Mouse (Mus musculus): ENCODE results near the gene Psmg4. TPM values are rescaled to one million over a fixed set of nuclear protein-coding genes. Genes with fewer than 3 reads are reported as not detected.
A peak's percentile ranks its signal among the peaks of the same experiment; 100 is the strongest.

Gene Psmg4
- 64.3 and 72.7 TPM in 2 replicates for polyA plus RNA-seq (2015; fragmentation: Nextera tagmentation; extraction: Ambion mirVana)

DNA sequence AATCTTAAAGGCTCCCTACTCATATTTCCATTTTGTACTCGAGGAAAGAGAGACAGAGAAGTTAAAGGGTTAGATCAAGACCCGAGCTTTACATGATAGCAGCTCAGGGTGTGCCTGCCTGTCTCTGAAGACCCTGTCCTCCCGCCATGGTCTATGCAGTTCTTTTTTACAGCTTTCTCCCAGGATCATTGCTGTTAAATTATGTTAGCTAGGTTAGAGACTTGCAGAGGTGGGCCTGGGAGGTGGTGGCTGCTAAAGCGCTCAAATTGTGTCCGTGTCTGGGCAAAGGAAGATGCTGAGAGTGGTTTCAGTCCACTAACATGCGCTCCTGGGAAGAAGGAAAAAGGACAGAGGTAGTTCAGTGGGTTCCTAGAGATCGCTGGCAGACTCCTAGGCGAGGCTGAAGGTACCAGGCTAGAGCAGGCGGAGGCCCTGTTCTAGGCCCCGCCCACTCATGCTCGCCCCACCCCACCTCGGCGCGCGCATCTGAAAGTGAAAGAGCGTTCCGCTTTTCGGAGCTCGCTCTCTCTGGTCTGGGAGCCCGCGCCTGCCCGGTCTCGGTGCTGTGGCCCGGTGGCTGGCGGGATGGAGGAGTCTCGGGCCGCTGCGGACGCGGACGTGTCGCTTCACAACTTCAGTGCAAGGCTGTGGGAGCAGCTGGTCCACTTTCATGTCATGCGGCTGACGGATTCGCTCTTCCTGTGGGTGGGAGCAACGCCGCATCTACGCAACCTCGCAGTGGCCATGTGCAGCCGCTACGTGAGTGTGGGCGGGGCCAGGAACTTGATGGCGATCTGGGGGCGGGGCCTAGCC is at the start of gene Psmg4:
Gene Psmg4 (plus strand): TSS at position 474 of the 813 bp plus-strand sequence.
- H3K4me1 ChIP-seq = peaks cover 16% of the 10 kb centered on the region
- 2% methylated on average over 44 of the region's 44 CpGs for WGBS

DNA sequence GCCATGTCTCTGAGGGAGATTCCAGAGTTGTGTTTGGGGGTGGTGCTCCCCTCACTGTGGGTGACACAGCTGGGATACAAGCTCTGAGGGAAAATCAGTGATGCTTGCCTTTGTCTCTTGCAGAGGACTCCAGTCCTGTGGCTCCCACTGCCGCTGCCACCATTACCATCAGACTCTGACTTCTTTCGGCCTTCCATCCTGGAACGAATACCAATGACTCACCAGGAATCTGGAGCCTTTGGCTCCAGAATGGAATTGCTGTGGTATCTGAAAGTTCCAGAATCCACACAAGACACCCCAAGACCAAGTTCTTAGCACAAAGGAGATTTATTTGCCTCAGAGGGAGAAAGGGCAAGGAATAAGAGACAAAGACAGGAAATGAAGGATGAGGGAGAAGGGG is 49.7 kb upstream of the Psmg4 start:
- no peaks in the 10 kb centered on the region for H3K9me3 ChIP-seq
- H3K27ac ChIP-seq = no peak overlapping the region
- H3K4me2 ChIP-seq = no peak overlapping the region
- H3K27me3 ChIP-seq = no peaks in the 10 kb centered on the region
- H3K9ac ChIP-seq = no peak overlapping the region
- no peak overlapping the region for H3K4me3 ChIP-seq
- ATAC-seq (ENCODE audit: borderline replicate concordance, extremely low read depth, low FRiP score, low TSS enrichment) = no peak
- H3K4me1 ChIP-seq = no peaks in the 10 kb centered on the region
- WGBS = 90% methylated on average over 3 of the region's 3 CpGs
- no peaks in the 10 kb centered on the region for H3K36me3 ChIP-seq

More for the DNA sequence above, at the start of gene Psmg4:
- Histone ChIP-seq H3K9ac (peak within 1 kb of the TSS; percentile 79), H3K9me3 (no peaks in the 10 kb centered on the region), H3K36me3 (peaks cover 9% of the 10 kb centered on the region), H3K4me2 (peak within 1 kb of the TSS; percentile 82), H3K27me3 (no peaks in the 10 kb centered on the region), H3K4me3 (peak within 1 kb of the TSS; percentile 92), H3K27ac (peak within 1 kb of the TSS; percentile 97)
- peak; percentile 96 for ATAC-seq (ENCODE audit: borderline replicate concordance, extremely low read depth, low FRiP score, low TSS enrichment)

GRCm38 (mm10) chr13:34114654-34115053 is 48.1 kb upstream of the Psmg4 start:
- H3K9ac ChIP-seq = no peak overlapping the region
- H3K36me3 ChIP-seq = no peaks in the 10 kb centered on the region
- 81% methylated on average over 4 of the region's 4 CpGs for WGBS
- H3K9me3 ChIP-seq = no peaks in the 10 kb centered on the region
- H3K27me3 ChIP-seq = no peaks in the 10 kb centered on the region
- ATAC-seq (ENCODE audit: borderline replicate concordance, extremely low read depth, low FRiP score, low TSS enrichment) = no peak
- H3K4me2 ChIP-seq = no peak overlapping the region
- H3K27ac ChIP-seq = no peak overlapping the region
- H3K4me3 ChIP-seq = no peak overlapping the region
- no peaks in the 10 kb centered on the region for H3K4me1 ChIP-seq

GRCm38 (mm10) chr13:34116508-34116907 is 46.3 kb upstream of the Psmg4 start:
- no peaks in the 10 kb centered on the region for H3K9me3 ChIP-seq
- H3K4me3 ChIP-seq = no peak overlapping the region
- no peak overlapping the region for H3K9ac ChIP-seq
- no peaks in the 10 kb centered on the region for H3K27me3 ChIP-seq
- WGBS = 69% methylated on average over 6 of the region's 6 CpGs
- H3K4me2 ChIP-seq = no peak overlapping the region
- no peak overlapping the region for H3K27ac ChIP-seq
- ATAC-seq (ENCODE audit: borderline replicate concordance, extremely low read depth, low FRiP score, low TSS enrichment) = no peak
- H3K4me1 ChIP-seq = no peaks in the 10 kb centered on the region
- no peaks in the 10 kb centered on the region for H3K36me3 ChIP-seq

- Histone ChIP-seq H3K9ac (no peak overlapping the region), H3K4me3 (no peak overlapping the region), H3K4me1 (no peaks in the 10 kb centered on the region), H3K27ac (no peak overlapping the region), H3K9me3 (no peaks in the 10 kb centered on the region), H3K27me3 (no peaks in the 10 kb centered on the region), H3K36me3 (no peaks in the 10 kb centered on the region), H3K4me2 (no peak overlapping the region)
- 62% methylated on average over 4 of the region's 4 CpGs for WGBS
- ATAC-seq (ENCODE audit: borderline replicate concordance, extremely low read depth, low FRiP score, low TSS enrichment) = no peak
Measured at GRCm38 (mm10) chr13:34118816-34119215, 43.9 kb upstream of the Psmg4 start.

DNA sequence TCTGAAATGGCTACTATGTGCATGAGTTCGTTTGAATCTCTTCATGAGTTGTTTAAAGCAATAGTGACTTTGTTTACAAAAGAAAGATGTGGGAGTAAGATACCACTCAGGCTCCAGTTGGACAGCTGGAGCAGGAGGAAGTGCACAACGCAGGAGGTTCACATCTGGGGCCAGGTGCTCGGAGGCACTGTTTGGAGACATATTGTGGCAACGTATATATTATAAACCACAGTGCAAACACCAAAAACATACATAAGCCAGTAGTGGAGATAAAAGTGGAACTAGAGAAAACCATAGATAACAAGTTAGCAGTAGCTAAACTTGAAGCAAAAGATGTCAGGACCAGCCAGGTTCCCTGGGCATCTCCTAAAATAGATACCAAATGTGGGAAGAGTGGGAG is 43.4 kb upstream of the Psmg4 start:
- H3K9me3 ChIP-seq = no peaks in the 10 kb centered on the region
- 24% methylated on average over 4 of the region's 4 CpGs for WGBS
- H3K36me3 ChIP-seq = no peaks in the 10 kb centered on the region

GRCm38 (mm10) chr13:34120536-34120935 is 42.2 kb upstream of the Psmg4 start:
- no peaks in the 10 kb centered on the region for H3K9me3 ChIP-seq
- H3K4me3 ChIP-seq = no peak overlapping the region
- no peak for ATAC-seq (ENCODE audit: borderline replicate concordance, extremely low read depth, low FRiP score, low TSS enrichment)
- H3K36me3 ChIP-seq = no peaks in the 10 kb centered on the region
- H3K4me1 ChIP-seq = no peaks in the 10 kb centered on the region
- no peak overlapping the region for H3K27ac ChIP-seq
- H3K27me3 ChIP-seq = no peaks in the 10 kb centered on the region
- 93% methylated on average over 2 of the region's 2 CpGs for WGBS
- no peak overlapping the region for H3K9ac ChIP-seq
- no peak overlapping the region for H3K4me2 ChIP-seq

More for the DNA sequence above, 43.4 kb upstream of the Psmg4 start:
- Histone ChIP-seq H3K4me2 (no peak overlapping the region), H3K4me3 (no peak overlapping the region), H3K27me3 (no peaks in the 10 kb centered on the region), H3K9ac (no peak overlapping the region), H3K27ac (no peak overlapping the region), H3K4me1 (no peaks in the 10 kb centered on the region)
- no peak for ATAC-seq (ENCODE audit: borderline replicate concordance, extremely low read depth, low FRiP score, low TSS enrichment)

- Histone ChIP-seq H3K36me3 (no peaks in the 10 kb centered on the region), H3K4me2 (no peak overlapping the region; the same call in 1 of the 2 replicates), H3K9ac (no peak overlapping the region), H3K9me3 (no peaks in the 10 kb centered on the region), H3K4me1 (peaks cover 18% of the 10 kb centered on the region), H3K27ac (no peak overlapping the region), H3K4me3 (no peak overlapping the region), H3K27me3 (0 out of 2 replicates have a peak, but pooled peaks cover 2% of the 10 kb centered on the region)
- ATAC-seq (ENCODE audit: borderline replicate concordance, extremely low read depth, low FRiP score, low TSS enrichment) = no peak
- WGBS = 71% methylated on average over 4 of the region's 4 CpGs
Measured at GRCm38 (mm10) chr13:34125711-34126110, 37.1 kb upstream of the Psmg4 start.

DNA sequence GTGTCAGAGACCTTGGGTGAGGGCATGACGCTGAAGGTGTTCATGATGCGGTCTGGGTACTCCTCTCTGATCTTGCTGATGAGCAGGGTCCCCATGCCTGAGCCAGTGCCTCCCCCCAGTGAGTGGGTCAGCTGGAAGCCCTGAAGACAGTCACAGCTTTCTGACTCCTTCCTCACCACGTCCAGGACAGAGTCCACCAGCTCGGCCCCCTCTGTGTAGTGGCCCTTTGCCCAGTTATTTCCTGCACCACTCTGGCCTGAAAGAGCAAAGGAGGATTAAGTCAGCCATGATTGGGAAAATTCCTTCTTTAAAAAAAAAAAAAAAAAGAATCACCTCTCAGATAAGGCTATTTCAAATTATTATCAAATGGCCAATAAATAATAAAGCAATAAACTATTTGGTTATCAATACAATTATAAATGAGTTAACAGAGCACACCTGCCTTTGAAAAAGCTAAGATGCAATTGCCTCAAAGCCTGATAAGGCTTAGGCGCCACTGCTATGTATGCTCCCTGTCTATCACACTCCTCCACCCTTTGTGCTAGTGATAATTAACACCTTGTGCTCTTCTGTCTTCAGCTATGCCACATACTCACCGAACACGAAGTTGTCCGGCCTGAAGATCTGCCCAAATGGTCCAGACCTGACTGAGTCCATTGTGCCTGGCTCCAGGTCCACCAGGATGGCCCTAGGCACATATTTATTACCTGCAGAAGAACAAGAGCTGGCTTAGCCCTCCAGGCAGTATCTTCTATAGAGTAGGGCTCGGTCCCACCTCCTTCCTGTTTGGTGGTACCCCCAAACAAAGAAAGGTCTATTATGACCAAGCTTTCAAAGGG is 34.3 kb upstream of the Psmg4 start:
- Histone ChIP-seq H3K9me3 (no peaks in the 10 kb centered on the region), H3K27ac (no peak overlapping the region), H3K27me3 (peaks cover 27% of the 10 kb centered on the region), H3K4me3 (peak overlapping the region; percentile 71; the same call in 1 of the 2 replicates), H3K9ac (no peak overlapping the region), H3K4me1 (peaks cover 36% of the 10 kb centered on the region), H3K4me2 (peak overlapping the region; percentile 93), H3K36me3 (no peaks in the 10 kb centered on the region)
- whole genome bisulfite sequencing = 78% methylated on average over 9 of the region's 9 CpGs
- no peak for ATAC-seq (ENCODE audit: borderline replicate concordance, extremely low read depth, low FRiP score, low TSS enrichment)

DNA sequence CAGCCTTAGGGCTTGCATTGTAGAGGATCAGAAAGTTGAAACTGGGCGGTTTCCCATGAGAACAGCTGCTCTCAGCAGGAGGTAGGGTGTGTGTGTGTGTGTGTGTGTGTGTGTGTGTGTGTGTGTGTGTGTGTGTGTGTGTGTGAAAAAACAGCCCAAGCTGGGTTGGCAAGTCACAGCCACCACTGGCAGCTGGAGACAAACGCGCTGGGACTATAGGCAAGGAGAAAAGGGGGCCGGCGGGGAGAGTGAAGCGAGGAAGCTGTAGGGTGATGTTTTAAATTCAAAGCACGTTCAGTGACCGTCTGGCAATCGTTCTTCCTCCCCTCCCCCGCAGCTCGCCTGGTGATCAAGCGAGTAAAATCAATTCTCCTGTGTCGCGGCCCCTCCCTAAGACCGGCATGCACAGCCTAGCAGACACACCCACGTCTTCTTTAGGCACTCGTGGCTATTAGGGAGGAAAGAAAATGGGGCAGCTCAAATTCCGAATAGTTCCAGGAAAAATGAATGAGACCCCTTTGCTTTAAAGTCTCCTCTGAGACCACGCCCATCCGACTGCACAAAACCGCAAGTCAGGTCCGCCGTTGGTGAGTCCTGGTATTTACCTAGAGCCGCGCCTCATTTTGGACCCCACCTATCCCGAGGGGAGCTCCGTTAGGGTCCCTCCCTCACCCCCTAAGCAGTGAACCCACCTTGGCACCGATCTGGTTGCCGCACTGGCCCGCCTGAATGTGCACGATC is 33.1 kb upstream of the Psmg4 start:
- WGBS = under 1% methylated on average over 29 of the region's 31 CpGs
- no peaks in the 10 kb centered on the region for H3K36me3 ChIP-seq
- H3K9ac ChIP-seq = peak overlapping the region; percentile 54
- H3K4me2 ChIP-seq = peak overlapping the region; percentile 93
- peaks cover 37% of the 10 kb centered on the region for H3K27me3 ChIP-seq
- H3K27ac ChIP-seq = peak overlapping the region; percentile 58
- peaks cover 36% of the 10 kb centered on the region for H3K4me1 ChIP-seq
- no peaks in the 10 kb centered on the region for H3K9me3 ChIP-seq
- ATAC-seq (ENCODE audit: borderline replicate concordance, extremely low read depth, low FRiP score, low TSS enrichment) = peak; percentile 5; the same call in 1 of the 2 replicates
- peak overlapping the region; percentile 71 for H3K4me3 ChIP-seq

DNA sequence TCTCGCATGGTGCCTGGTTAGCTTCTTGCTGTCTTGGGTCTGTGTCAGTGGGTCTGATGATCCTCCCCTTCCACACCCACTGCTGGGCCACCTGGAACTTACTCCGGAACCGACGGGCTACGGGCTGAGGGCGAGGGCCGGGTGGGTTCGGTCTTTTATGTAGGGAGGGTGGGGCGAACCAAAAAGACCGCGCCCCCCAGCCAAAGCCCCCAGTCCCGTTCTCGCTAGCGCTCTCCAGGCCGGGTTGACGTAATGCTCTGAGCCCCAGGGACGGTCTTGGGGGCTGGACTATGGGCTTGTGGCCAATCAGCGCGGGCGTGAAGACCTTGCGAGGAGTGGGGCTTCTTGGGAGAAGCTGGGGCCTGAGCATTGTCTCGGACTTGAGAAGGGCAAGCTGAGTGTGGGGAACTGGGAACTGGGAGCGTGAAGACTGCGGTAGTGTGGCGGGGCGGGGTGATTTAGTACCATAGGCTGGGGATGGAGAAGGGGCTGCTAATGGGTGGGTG is 32.5 kb upstream of the Psmg4 start, which contains the start of gene Tubb2b:
Gene Tubb2b (minus strand): TSS at position 241 of the 506 bp plus-strand sequence.
- H3K36me3 ChIP-seq = no peaks in the 10 kb centered on the region
- peak within 1 kb of the TSS; percentile 93 for H3K4me2 ChIP-seq
- ATAC-seq (ENCODE audit: borderline replicate concordance, extremely low read depth, low FRiP score, low TSS enrichment) = peak; percentile 91
- peak within 1 kb of the TSS; percentile 54 for H3K9ac ChIP-seq
- H3K4me3 ChIP-seq = peak within 1 kb of the TSS; percentile 71
- peak within 1 kb of the TSS; percentile 62 for H3K27ac ChIP-seq
- peaks cover 38% of the 10 kb centered on the region for H3K27me3 ChIP-seq
- H3K9me3 ChIP-seq = no peaks in the 10 kb centered on the region
- peaks cover 36% of the 10 kb centered on the region for H3K4me1 ChIP-seq
- WGBS = under 1% methylated on average over 26 of the region's 26 CpGs

Measured in lung, embryonic 15.5 days (tissue).